Mouse (Mus musculus): ENCODE measurements around the gene Ces1c.

Gene Ces1c

GRCm38 (mm10) chr8:93131233-93131980 is at the start of gene Ces1c:
Ces1c (minus strand) TSS chr8:93131283.
- DNase-seq = no peak

DNA sequence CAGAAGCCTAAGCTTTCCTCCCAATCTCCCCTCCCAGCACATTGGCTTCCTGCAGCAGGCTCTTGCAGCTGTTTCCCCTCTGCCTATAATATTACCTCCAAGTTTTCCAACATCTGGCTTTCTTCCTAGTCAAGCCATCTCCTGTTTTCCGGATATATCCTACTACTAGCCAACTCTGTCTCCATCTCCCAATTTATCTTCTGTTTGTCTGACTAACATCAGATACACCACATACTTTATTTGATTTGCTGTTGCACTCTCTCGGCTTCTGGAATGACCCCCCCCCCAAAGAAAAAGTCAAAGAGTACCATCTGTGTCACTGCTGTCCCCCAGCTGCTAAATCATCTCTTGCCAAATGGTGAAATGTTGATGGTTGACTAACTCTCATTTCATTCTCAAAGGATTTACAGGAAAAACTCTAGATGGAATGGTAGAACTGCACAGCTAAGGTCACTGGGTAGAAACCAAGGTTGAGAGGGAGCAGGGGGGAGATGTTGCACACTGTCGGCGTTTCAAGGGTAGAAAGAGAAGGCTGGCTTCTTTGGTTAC is 49.6 kb upstream of the Ces1c start:
- DNase-seq = peak; percentile 30 to 73

GRCm38 (mm10) chr8:93176593-93176992 is 45.5 kb upstream of the Ces1c start:
- no peak for DNase-seq

DNA sequence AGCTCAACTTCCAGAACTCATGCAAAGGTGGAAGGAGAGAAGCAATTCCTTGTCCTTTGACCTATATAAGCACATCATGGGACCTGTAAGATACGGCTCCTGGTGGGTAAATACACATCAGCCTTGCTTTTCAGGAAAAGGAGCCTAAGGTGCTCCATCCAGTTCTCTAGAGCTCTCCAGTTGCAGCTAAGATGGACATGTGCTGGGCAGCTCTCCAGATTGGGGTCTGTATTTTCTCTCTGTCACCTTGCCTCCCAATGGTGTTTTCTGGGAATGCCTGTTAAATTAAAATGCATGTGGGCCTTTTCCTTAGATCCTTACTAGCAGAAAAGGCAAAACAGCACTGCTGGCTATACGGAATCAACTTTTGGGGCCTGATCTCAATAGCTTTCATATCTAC is 43.5 kb upstream of the Ces1c start:
- DNase-seq = no peak

DNA sequence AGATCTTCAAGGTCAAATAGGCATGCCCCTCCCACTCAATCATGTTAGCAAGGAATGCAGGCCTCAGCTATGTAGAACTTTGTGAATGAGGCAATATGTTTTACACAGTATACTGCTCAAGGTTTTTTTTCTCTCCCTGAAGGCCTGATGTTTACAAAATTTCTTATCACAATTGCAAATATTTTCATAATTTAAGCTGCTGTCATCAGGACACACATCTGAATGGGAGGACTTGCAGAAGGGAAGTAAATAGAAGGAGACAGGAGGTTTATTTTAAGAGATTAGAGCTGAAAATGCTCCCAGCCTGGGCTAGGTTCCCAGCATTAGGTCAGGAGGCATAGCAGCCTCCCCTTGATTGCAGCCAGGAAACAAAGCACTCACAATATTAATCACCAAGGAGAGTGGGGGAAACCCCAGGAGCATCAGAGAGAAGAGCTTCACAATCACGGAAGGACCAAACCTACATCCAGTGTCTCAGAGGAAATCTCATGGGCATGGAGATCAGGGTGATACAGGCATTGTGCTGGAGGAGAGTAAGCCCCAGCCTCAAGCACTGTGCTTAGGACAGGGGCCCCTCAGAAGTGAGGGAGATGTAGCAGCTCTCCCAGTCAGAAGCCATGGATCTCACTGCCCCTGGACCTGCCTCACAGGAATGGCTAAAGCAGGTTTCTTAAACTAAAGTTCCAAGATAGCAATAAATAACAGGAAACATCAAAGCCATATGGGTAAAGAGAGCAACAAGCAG is 40.9 kb upstream of the Ces1c start:
- peak; percentile 31 to 71 for DNase-seq

DNA sequence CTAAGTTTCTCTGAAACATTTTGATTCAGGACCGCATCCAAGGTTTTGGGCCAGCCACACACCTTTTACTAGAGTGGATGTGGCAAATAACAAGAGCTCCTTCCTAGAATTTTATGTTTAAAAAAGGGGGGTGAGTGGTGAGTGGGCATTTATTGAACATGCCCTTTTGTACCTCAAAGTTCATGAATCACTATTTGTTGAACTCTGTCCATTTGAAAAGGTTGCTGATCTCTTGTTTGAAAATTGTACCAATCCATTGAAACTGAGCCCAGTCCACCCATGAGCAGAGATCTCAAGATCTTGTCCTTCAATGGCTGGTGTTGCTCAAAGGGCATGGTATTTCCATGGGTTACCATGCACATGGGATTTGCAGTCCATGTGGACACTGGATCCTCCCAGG is 32.3 kb upstream of the Ces1c start:
- DNase-seq = no peak

GRCm38 (mm10) chr8:93151401-93151800 is 20.3 kb upstream of the Ces1c start:
- DNase-seq = no peak

DNA sequence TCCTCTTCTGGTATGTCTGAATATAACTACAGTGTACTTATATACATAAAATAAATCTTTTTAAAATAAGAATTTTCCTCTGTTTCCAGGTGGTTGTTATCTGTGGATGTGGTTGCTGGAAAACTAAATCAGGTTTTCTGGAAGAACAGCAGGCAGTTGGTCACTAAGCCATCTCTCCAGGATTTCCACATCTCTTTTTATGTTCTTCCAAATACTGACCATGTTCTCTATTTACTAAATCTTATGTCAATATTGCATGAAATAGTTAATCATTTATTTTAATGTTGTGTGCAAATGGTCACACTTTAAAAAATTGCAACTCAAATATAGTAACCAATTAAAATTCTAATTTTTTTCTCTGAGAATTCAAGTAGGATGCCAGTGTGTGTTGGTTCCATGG is 16.2 kb upstream of the Ces1c start:
- DNase-seq = no peak

GRCm38 (mm10) chr8:93140696-93141095 is 9.6 kb upstream of the Ces1c start:
- DNase-seq = peak in 1 of 2 experiments; percentile 60

DNA sequence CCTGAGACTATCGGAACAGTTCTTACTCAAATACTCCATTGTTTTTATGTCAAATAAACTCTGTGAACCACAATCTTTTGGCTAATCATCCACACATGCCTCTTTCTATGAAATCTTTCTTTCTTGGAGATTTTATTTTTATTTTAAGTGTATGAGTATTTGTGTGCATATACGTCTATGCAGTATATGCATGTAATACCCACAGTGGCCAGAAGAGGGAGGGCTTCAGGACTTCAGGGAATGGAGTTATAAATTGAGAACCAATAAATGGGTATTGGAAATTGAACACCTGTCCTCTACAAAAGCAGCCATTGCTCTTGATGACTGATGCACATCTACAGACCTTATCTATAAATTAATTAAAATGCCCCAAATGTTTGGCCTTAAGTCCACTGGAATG is 1.1 kb upstream of the Ces1c start:
- no peak for DNase-seq

DNA sequence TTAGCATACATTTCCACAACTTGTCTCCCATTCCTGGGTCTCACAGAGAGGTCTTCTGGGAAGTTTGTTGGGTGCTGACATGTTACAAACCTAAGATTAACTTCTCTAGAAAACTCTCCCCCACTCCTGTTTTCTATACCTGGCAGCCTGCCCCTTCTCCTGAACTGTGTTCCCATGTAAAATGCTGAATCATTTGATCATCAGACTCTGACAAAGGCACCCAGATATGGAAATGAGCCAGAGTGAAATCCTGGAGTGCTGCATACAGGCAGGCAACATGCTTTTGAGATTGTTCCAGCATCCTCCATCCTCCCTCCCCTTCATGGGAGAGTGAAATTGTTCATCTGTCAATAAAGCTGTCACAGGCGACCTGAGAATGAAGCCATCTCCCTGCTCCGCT is 4.6 kb downstream of the Ces1c start:
- no peak for DNase-seq

- DNase-seq = no peak
These were observed 9.1 kb downstream of the Ces1c start for GRCm38 (mm10) chr8:93122005-93122404.

DNA sequence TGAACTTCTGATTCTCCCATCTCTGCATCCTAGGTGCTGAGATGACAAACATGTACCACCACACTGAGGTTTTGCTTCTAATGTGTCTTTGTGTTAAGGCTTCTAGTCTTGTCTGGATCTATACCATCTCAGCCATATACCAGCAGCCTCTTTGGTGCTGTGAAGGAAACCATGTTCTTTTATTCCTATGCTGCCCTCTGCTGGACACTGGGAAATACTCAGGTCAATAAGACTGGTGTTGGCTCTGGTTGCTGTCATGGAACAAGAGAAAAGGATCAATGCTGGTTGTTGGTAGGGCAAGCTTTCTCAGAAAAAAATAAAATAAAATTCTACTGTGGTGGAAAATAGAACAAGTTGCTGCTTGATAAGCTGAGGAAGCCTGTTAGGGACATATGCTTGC is 35.7 kb downstream of the Ces1c start:
- peak in 1 of 2 experiments; percentile 26 for DNase-seq

- no peak for DNase-seq
These were observed 39.8 kb downstream of the Ces1c start for GRCm38 (mm10) chr8:93091324-93091723.

- peak in 1 of 2 experiments; percentile 22 for DNase-seq
These were observed 42.4 kb downstream of the Ces1c start for GRCm38 (mm10) chr8:93088686-93089122.

DNA sequence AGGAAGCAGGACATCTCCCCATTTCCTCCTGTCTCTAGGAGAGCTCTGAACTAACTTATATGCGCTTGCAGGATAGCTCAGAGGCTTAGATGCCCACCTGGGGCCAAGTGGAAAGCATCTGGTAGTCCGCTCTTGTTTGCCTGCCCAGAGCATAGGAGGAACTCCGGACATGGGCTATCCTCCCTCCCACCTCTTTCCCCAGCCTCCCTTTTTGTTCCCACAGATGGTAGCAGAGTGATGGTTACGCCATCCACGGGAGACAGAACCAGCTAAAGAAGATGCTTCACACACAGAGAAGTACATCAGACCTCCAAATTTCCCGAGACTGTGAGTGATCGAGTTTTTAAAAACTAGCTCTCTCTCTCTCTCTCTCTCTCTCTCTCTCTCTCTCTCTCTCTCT is 42.9 kb downstream of the Ces1c start:
- no peak for DNase-seq

DNA sequence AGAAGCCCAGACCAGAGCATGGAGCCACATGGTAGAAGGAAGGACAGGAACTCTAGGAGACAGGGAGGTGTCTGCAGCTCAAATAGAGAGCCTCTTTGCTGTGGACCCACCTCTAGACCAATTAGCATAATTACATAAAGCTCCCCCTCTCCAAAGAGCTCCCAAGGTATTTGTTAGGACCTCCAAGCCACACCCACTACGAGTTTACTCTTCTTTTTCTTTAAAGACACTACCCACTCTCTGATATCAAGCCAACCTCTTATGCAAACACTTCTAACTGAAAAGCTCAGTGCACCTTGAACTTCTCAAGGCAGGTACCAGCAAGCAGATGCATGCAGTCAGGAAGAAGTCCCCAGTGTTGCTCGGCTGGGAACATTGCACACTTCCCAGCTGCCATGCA is 51.2 kb downstream of the Ces1c start, which contains the start of gene Ces1b:
Ces1b (minus strand) TSS at position 131 of the 400 bp plus-strand sequence.
- DNase-seq = no peak

DNA sequence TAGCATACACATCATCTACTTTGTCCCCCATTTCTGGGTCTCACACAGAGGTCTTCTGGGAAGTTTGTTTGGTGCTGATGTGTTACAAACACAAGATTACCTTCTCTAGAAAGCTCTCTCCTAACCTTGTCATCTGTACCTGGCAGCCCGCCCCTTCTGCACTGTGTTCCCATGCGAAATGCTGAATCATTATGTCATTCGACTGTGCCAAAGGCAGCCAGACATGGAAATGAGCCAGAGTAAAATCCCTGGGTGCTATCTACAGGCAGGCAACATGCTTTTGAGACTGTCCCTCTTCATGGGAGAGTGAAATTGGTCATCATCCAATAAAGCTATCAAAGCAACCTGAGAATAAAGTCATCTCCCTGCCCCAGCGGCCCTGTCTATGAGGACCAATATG is 55.8 kb downstream of the Ces1c start:
- no peak for DNase-seq

- DNase-seq = no peak
These were observed 67.5 kb downstream of the Ces1c start for GRCm38 (mm10) chr8:93063416-93064117.

- peak; percentile 37 to 62 for DNase-seq
These were observed 71.9 kb downstream of the Ces1c start for GRCm38 (mm10) chr8:93059185-93059584.

DNA sequence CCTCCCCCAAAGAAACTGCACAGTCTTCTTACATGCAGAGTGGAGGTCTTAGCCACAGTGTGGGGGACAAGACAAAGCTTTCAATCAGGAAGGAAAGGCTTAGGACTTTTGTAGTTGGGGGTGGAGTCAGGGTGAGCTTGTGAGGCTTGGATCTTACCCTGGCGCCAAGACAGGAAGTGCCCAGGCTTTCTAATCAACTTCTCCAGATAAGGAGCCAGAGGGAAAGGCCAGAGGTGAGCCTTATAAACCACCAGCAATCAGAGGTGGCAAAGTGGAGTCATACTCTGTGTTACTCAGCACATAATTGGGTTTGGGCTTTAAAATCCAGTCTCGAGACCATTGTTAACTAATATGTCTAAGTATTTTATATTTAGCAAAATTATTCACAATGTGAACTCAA is 75.8 kb downstream of the Ces1c start:
- no peak for DNase-seq
